Mouse (Mus musculus) CH12.LX (cell line): ENCODE measurements around the gene Col23a1. TPM values are rescaled to one million over a fixed set of nuclear protein-coding genes. Genes with fewer than 3 reads are reported as not detected.

Experiments used
- DNase-seq: peaks from one replicate; pipeline ENCODE4 v3.0.0-alpha.2; 2013; ENCODE audit errors: extremely low read depth
- H3K27ac ChIP-seq: 2 replicates; pipeline ENCODE4 v1.5.1; 2012; ENCODE audit warnings: low read depth, mild to moderate bottlenecking, control low read depth, moderate library complexity; ENCODE audit not compliant: insufficient read depth
- H3K27me3 ChIP-seq: replicated peaks from 2 replicates; pipeline ENCODE3; 2012; ENCODE audit warnings: inconsistent platforms
- H3K36me3 ChIP-seq, 2 experiments: replicated peaks in 1 of 2; 2 replicates each; pipeline versions ENCODE3 to v1.6.1; 2012; ENCODE audit warnings: inconsistent platforms in 1 of 2, low read length in 1 of 2, mild to moderate bottlenecking in 1 of 2, mixed read lengths in 1 of 2, moderate library complexity in 1 of 2; ENCODE audit not compliant: control insufficient read depth in 1 of 2, insufficient read depth in 1 of 2
- H3K4me1 ChIP-seq, 2 experiments: 2 replicates each; pipeline ENCODE4 v1.6.1; 2012; ENCODE audit warnings: inconsistent platforms in 1 of 2, moderate library complexity in 1 of 2; ENCODE audit not compliant: insufficient read depth in 2 of 2, control insufficient read depth in 1 of 2
- H3K4me2 ChIP-seq: 2 replicates; pipeline ENCODE4 v1.6.1; 2012; ENCODE audit warnings: low read depth, mild to moderate bottlenecking, control low read depth; ENCODE audit not compliant: poor library complexity, insufficient read depth, severe bottlenecking
- H3K4me3 ChIP-seq, 3 experiments: fragments of 150-350 bp in 1 of 3; sonication (generic) in 1 of 3; replicated peaks in 1 of 3; 2 replicates each; pipeline versions ENCODE3 to v1.5.1; 2011 to 2012; ENCODE audit warnings: low read depth in 2 of 3, low read length in 2 of 3, mild to moderate bottlenecking in 2 of 3, moderate library complexity in 2 of 3, control low read depth in 1 of 3, improper control_type of control experiment in 1 of 3, inconsistent platforms in 1 of 3, mixed read lengths in 1 of 3; ENCODE audit not compliant: poor library complexity in 1 of 3
- H3K79me2 ChIP-seq: replicated peaks from 2 replicates; pipeline ENCODE4 v1.6.1; 2012; ENCODE audit warnings: mild to moderate bottlenecking, moderate library complexity; ENCODE audit not compliant: control insufficient read depth, poor library complexity, insufficient read depth, severe bottlenecking; ENCODE audit errors: extremely low read depth
- H3K9ac ChIP-seq: 2 replicates; pipeline ENCODE4 v1.6.1; 2012; ENCODE audit warnings: low read depth, mild to moderate bottlenecking, control low read depth, moderate library complexity; ENCODE audit not compliant: insufficient read depth
- H3K9me3 ChIP-seq: replicated peaks from 2 replicates; pipeline ENCODE3; 2012; ENCODE audit warnings: low read length, inconsistent platforms, mixed read lengths
- BHLHE40 ChIP-seq: IDR thresholded peaks from 2 replicates; pipeline ENCODE4 v1.6.1; 2011; ENCODE audit warnings: mild to moderate bottlenecking, low read depth, low read length, improper control_type of control experiment
- E2F4 ChIP-seq: IDR thresholded peaks from 2 replicates; pipeline ENCODE4 v1.6.1; 2011; ENCODE audit warnings: low read depth, low read length, improper control_type of control experiment; ENCODE audit not compliant: insufficient replicate concordance
- ETS1 ChIP-seq: conservative IDR thresholded peaks from 2 replicates; pipeline ENCODE4 v1.6.1; 2012; ENCODE audit warnings: low read depth, mild to moderate bottlenecking, inconsistent platforms, low read length, improper control_type of control experiment, moderate library complexity
- GABPA ChIP-seq: IDR thresholded peaks from 2 replicates; pipeline ENCODE4 v1.6.1; 2012; ENCODE audit warnings: low read depth, low read length, improper control_type of control experiment, inconsistent platforms; ENCODE audit not compliant: insufficient replicate concordance
- HCFC1 ChIP-seq: IDR thresholded peaks from 2 replicates; pipeline ENCODE4 v1.6.1; 2012; ENCODE audit warnings: low read depth, mild to moderate bottlenecking, inconsistent platforms, low read length, improper control_type of control experiment
- JUN ChIP-seq: IDR thresholded peaks from 2 replicates; pipeline ENCODE4 v1.6.1; 2011; ENCODE audit warnings: low read depth, mild to moderate bottlenecking, low read length, improper control_type of control experiment, moderate library complexity; ENCODE audit not compliant: insufficient read depth
- JUND ChIP-seq: conservative IDR thresholded peaks from 2 replicates; pipeline ENCODE4 v1.6.1; 2011; ENCODE audit warnings: low read depth, low read length, improper control_type of control experiment
- MAX ChIP-seq: IDR thresholded peaks from 2 replicates; pipeline ENCODE4 v1.6.1; 2011; ENCODE audit warnings: low read length, improper control_type of control experiment
- MAZ ChIP-seq: IDR thresholded peaks from 2 replicates; pipeline ENCODE4 v1.6.1; 2012; ENCODE audit warnings: low read depth, mild to moderate bottlenecking, inconsistent platforms, low read length, improper control_type of control experiment, moderate library complexity
- MEF2A ChIP-seq: IDR thresholded peaks from 2 replicates; pipeline ENCODE4 v1.6.1; 2014; ENCODE audit warnings: low read depth, mild to moderate bottlenecking, inconsistent platforms, low read length, improper control_type of control experiment, borderline replicate concordance
- MXI1 ChIP-seq: IDR thresholded peaks from 2 replicates; pipeline ENCODE4 v1.6.1; 2011; ENCODE audit warnings: mild to moderate bottlenecking, low read depth, low read length, improper control_type of control experiment
- NELFE ChIP-seq: IDR thresholded peaks from 2 replicates; pipeline ENCODE4 v1.6.1; 2011; ENCODE audit warnings: low read depth, low read length, improper control_type of control experiment
- POLR2A ChIP-seq: IDR thresholded peaks from 2 replicates; pipeline ENCODE4 v1.6.1; 2011; ENCODE audit warnings: low read depth, mild to moderate bottlenecking, improper control_type of control experiment, low read length
- SMC3 ChIP-seq: IDR thresholded peaks from 2 replicates; pipeline ENCODE4 v1.6.1; 2011; ENCODE audit warnings: low read depth, low read length, improper control_type of control experiment
- TBP ChIP-seq: conservative IDR thresholded peaks from 2 replicates; pipeline ENCODE4 v1.6.1; 2011; ENCODE audit warnings: low read depth, low read length, improper control_type of control experiment
- UBTF ChIP-seq: IDR thresholded peaks from 2 replicates; pipeline ENCODE4 v1.6.1; 2012; ENCODE audit warnings: low read depth, mild to moderate bottlenecking, inconsistent platforms, low read length, improper control_type of control experiment, moderate library complexity
- USF1 ChIP-seq: IDR thresholded peaks from 2 replicates; pipeline ENCODE4 v1.6.1; 2014; ENCODE audit warnings: low read depth, mild to moderate bottlenecking, inconsistent platforms, low read length, improper control_type of control experiment
- ZC3H11A ChIP-seq: IDR thresholded peaks from 2 replicates; pipeline ENCODE4 v1.6.1; 2012; ENCODE audit warnings: low read depth, mild to moderate bottlenecking, inconsistent platforms, low read length, improper control_type of control experiment
- ZKSCAN1 ChIP-seq: IDR thresholded peaks from 2 replicates; pipeline ENCODE4 v1.6.1; 2012; ENCODE audit warnings: low read depth, inconsistent platforms, low read length, improper control_type of control experiment, borderline replicate concordance
- ZMIZ1 ChIP-seq: IDR thresholded peaks from 2 replicates; pipeline ENCODE4 v1.6.1; 2012; ENCODE audit warnings: low read depth, mild to moderate bottlenecking, inconsistent platforms, low read length, improper control_type of control experiment
- dilution Hi-C: fragments of 300-500 bp; cut with MboI; formaldehyde crosslinking; loops from 2 replicates; pipeline ENCODE4 v1.14.3; 2020; ENCODE audit warnings: low sequenced_read_pairs; ENCODE audit not compliant: extremely low pct_unique_long_range_greater_than_20kb, extremely low pct_ligation_motif_present
- in situ Hi-C: fragments of 300-500 bp; cut with MboI; formaldehyde crosslinking; loops from 3 replicates; pipeline ENCODE4 v1.14.3; 2019; ENCODE audit warnings: low sequenced_read_pairs, low pct_ligation_motif_present, low pct_unique_long_range_greater_than_20kb, mixed read lengths
- polyA plus RNA-seq: library from polyadenylated mRNA; unstranded; fragments of >175 nt; gene quantifications from 2 replicates; pipeline ENCODE4 v1.2.1, GENCODE M21; 2012; ENCODE audit warnings: low read depth; ENCODE audit not compliant: insufficient read length
- total RNA-seq, 2 experiments: library from RNA; depleted of rRNA; stranded (reverse); fragments of 300-350 nt in 1 of 2; fragments of >200 nt in 1 of 2; gene quantifications; 2 replicates each; pipeline ENCODE4 v1.2.3; 2012 to 2014

Col23a1 gene
- total and polyA plus RNA-seq, 3 experiments: 0.04 to 0.20 (median 0.08) TPM

DNA sequence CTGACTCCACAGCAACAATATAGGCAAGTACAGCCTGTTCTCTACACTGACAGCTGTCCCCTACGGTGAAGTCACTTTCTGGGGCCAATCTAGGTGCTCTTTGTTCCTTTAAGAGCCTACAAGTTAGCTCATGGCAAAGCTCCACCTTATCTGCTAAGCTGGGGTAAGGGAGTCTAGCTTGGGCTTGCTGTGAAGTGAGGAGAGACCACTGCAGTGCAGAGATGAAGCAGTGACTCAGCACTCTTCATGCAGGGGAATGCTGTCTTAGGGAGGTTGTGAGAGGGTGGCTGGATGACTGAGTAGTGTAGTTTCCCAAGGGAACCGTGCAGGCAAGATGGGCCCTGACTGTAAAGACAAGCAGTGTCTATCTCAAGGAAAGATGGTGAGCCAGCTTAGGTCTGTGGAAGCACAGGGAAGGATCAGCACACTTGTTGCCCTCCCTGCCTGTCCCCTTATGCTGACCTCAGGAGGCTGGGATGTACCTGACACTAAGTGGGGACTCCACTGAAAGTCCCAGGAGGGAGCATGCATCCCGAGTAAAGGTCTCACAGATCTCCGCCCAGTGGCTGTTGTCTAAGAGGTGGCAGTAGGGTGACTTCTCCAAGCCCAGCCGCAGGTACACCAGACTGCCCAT lies 335.6 kb downstream of the Col23a1 start:
- H3K36me3 ChIP-seq: peaks cover 78 to 90% of the 10 kb centered on the region in 2 experiments
- TF ChIP-seq MEF2A (no peak), MXI1 (no peak), TBP (no peak), BHLHE40 (no peak), JUN (no peak), ZMIZ1 (peak; percentile 63), SMC3 (no peak), HCFC1 (no peak), POLR2A (peak; percentile 16; the same call in 1 of the 2 replicates)
- H3K9me3 ChIP-seq: no peaks in the 10 kb centered on the region
- no peak for DNase-seq
- peak overlapping the region; percentile 57 for H3K27ac ChIP-seq
- no peaks in the 10 kb centered on the region for H3K27me3 ChIP-seq
- no peak overlapping the region for H3K9ac ChIP-seq
- no peak overlapping the region for H3K4me3 ChIP-seq
- dilution Hi-C loops: no loop called here
- H3K4me1 ChIP-seq: peaks cover 8 to 49% of the 10 kb centered on the region in 2 experiments
- H3K79me2 ChIP-seq: peaks cover 21% of the 10 kb centered on the region
- H3K4me2 ChIP-seq: no peak overlapping the region
- in situ Hi-C loops: no loop called here

DNA sequence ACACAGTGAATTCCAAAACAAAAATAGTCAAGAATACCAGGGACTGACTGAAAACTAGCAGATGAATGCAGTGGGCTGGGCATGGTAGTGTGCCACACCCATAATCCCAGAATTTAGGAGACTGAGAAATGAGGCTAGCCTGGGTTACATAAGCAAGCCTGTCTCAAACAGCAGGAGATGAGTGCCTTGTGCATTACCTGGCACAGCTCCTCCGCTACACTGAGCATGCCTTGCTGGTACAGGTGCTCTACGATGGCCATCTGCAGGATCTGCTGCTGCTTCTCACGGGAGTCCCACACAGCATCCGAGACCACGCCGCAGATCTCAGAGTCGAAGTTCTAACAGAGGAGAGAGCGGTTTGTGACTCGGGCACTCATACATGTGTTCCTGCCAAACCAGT lies 337.7 kb downstream of the Col23a1 start:
- H3K79me2 ChIP-seq: 0 out of 2 replicates have a peak, but pooled peaks cover under 1% of the 10 kb centered on the region
- TF ChIP-seq ZC3H11A (no peak), POLR2A (no peak; the same call in 1 of the 2 replicates), ETS1 (no peak), BHLHE40 (no peak), ZKSCAN1 (no peak), JUND (no peak), UBTF (no peak), NELFE (no peak), E2F4 (no peak), USF1 (no peak), JUN (no peak), MAZ (no peak), MAX (no peak), GABPA (no peak)
- TF ChIP-seq, all 38 proteins: peak for 0
- H3K4me3 ChIP-seq: no peak overlapping the region
- no peaks in the 10 kb centered on the region for H3K27me3 ChIP-seq
- no peak overlapping the region for H3K4me2 ChIP-seq
- H3K36me3 ChIP-seq: peaks cover 69 to 96% of the 10 kb centered on the region in 2 experiments
- H3K9ac ChIP-seq: no peak overlapping the region
- H3K27ac ChIP-seq: no peak overlapping the region
- peaks cover 0 to 49% of the 10 kb centered on the region in 2 experiments; a peak in 3 of 4 replicates for H3K4me1 ChIP-seq
- dilution Hi-C loops: no loop called here
- no peaks in the 10 kb centered on the region for H3K9me3 ChIP-seq
- no peak for DNase-seq
- in situ Hi-C loops: no loop called here
